Mouse (Mus musculus): ENCODE results near the gene Tob2. TPM values are rescaled to one million over a fixed set of nuclear protein-coding genes. Genes with fewer than 3 reads are reported as not detected.

Tob2 gene
- polyA plus RNA-seq, 1 experiment from 2014 or later = 9.9 TPM

- Histone ChIP-seq H3K9ac (ENCODE audit: low read depth, low read length) (peak within 1 kb of the TSS; percentile 96), H3K4me2 (peak within 1 kb of the TSS; percentile 92), H3K4me3 (ENCODE audit: low read depth, low read length) (peak within 1 kb of the TSS; percentile 97), H3K36me3 (ENCODE audit: control insufficient read depth, insufficient read depth, low read length) (peaks cover 22% of the 10 kb centered on the region), H3K27ac (ENCODE audit: low read depth, low read length) (peak within 1 kb of the TSS; percentile 97), H3K27me3 (ENCODE audit: control insufficient read depth, insufficient read depth, low read length) (no peaks in the 10 kb centered on the region), H3K4me1 (ENCODE audit: control insufficient read depth, insufficient read depth, low read length) (0 out of 2 replicates have a peak, but pooled peaks cover 7% of the 10 kb centered on the region), H3K9me3 (replicated peaks; ENCODE audit: control insufficient read depth, low read length) (no peaks in the 10 kb centered on the region)
- ATAC-seq (replicated peaks; ENCODE audit: insufficient number of reproducible peaks, low FRiP score, low TSS enrichment) = peak; percentile 88
- under 1% methylated on average over 30 of the region's 30 CpGs for WGBS (ENCODE audit: insufficient replicate concordance)
Measured at GRCm38 (mm10) chr15:81871604-81872261, 13.1 kb upstream of the Tob2 start, which contains the start of gene Phf5a. TSS of gene Phf5a (minus strand) at chr15:81871911.

DNA sequence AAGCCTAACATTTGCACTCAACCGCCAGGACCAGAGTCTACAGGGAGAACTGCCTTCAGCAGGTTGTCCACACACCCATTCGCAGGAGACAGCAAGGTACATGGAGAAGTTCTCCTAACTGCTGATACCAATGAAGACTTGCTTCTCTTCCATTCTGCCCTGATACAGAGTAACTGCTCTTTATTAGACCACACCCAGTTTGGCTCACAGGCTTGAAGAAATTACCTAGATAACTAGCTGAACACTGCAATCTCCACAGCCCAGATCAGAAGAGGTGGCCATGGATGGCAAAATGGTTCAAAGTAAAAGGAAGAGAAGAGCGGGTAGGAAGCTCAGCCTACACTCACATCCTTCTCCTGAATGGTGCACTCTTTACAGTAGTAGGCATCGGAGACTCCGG is 11.4 kb upstream of the Tob2 start:
- ATAC-seq (replicated peaks; ENCODE audit: insufficient number of reproducible peaks, low FRiP score, low TSS enrichment) = no peak
- Histone ChIP-seq H3K4me2 (no peak overlapping the region), H3K36me3 (ENCODE audit: control insufficient read depth, insufficient read depth, low read length) (peaks cover 25% of the 10 kb centered on the region)

GRCm38 (mm10) chr15:81864238-81864637 is 5.6 kb upstream of the Tob2 start:
- 89% methylated on average over 7 of the region's 7 CpGs for WGBS (ENCODE audit: insufficient replicate concordance)
- Histone ChIP-seq H3K4me2 (no peak overlapping the region), H3K27ac (ENCODE audit: low read depth, low read length) (no peak overlapping the region), H3K4me3 (ENCODE audit: low read depth, low read length) (no peak overlapping the region), H3K9me3 (replicated peaks; ENCODE audit: control insufficient read depth, low read length) (no peaks in the 10 kb centered on the region), H3K4me1 (ENCODE audit: control insufficient read depth, insufficient read depth, low read length) (peaks cover 4% of the 10 kb centered on the region; the same call in 1 of the 2 replicates), H3K36me3 (ENCODE audit: control insufficient read depth, insufficient read depth, low read length) (peaks cover 20% of the 10 kb centered on the region), H3K27me3 (ENCODE audit: control insufficient read depth, insufficient read depth, low read length) (no peaks in the 10 kb centered on the region), H3K9ac (ENCODE audit: low read depth, low read length) (no peak overlapping the region)
- ATAC-seq (replicated peaks; ENCODE audit: insufficient number of reproducible peaks, low FRiP score, low TSS enrichment) = no peak

More for the DNA sequence above, 11.4 kb upstream of the Tob2 start:
- H3K4me3 ChIP-seq (ENCODE audit: low read depth, low read length) = no peak overlapping the region
- H3K27me3 ChIP-seq (ENCODE audit: control insufficient read depth, insufficient read depth, low read length) = no peaks in the 10 kb centered on the region
- H3K27ac ChIP-seq (ENCODE audit: low read depth, low read length) = no peak overlapping the region
- 0 out of 2 replicates have a peak, but pooled peaks cover 7% of the 10 kb centered on the region for H3K4me1 ChIP-seq (ENCODE audit: control insufficient read depth, insufficient read depth, low read length)
- no peaks in the 10 kb centered on the region for H3K9me3 ChIP-seq (replicated peaks; ENCODE audit: control insufficient read depth, low read length)
- no peak overlapping the region for H3K9ac ChIP-seq (ENCODE audit: low read depth, low read length)
- 95% methylated on average over 5 of the region's 5 CpGs for WGBS (ENCODE audit: insufficient replicate concordance)

DNA sequence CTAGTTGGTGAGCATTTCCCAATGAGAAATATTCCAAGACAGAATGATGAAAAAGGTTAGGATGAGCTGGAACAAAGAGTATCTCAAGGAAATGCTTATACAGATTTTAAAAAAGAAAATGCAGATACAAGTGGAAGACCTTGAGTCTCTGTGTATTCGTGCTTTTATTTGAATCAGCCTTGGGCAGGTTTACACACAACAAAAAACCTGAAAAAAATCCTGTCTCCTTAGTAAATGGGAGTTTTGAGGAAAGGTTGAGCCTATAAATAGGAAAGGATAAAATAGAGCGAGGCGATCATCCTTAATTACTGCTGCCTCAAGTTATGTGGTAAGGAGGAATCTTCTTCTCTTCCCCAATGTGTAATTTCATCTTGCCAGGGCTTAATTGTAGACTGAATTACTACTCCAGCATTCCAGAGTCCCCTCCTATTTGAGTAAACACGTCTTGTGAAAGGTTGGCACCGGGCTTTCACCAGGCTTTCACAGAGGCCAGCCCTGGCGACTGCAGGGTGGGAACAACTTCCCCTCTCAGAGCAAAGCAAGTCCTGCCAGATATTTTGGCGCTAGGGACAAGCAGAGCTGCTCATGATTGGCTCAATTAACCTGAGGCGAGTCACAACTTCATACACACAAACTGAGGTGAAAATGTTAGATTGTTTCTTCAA is 2.0 kb upstream of the Tob2 start:
- ATAC-seq (replicated peaks; ENCODE audit: insufficient number of reproducible peaks, low FRiP score, low TSS enrichment) = no peak
- Histone ChIP-seq H3K4me1 (ENCODE audit: control insufficient read depth, insufficient read depth, low read length) (peaks cover 4% of the 10 kb centered on the region; the same call in 1 of the 2 replicates), H3K36me3 (ENCODE audit: control insufficient read depth, insufficient read depth, low read length) (peaks cover 3% of the 10 kb centered on the region; the same call in 1 of the 2 replicates), H3K4me2 (peak overlapping the region; percentile 52), H3K9me3 (replicated peaks; ENCODE audit: control insufficient read depth, low read length) (no peaks in the 10 kb centered on the region), H3K27ac (ENCODE audit: low read depth, low read length) (peak overlapping the region; percentile 32; the same call in 1 of the 2 replicates), H3K4me3 (ENCODE audit: low read depth, low read length) (peak overlapping the region; percentile 87; the same call in 1 of the 2 replicates), H3K9ac (ENCODE audit: low read depth, low read length) (no peak overlapping the region), H3K27me3 (ENCODE audit: control insufficient read depth, insufficient read depth, low read length) (no peaks in the 10 kb centered on the region)
- 44% methylated on average over 8 of the region's 8 CpGs for WGBS (ENCODE audit: insufficient replicate concordance)

GRCm38 (mm10) chr15:81859330-81860255 is 997 bp upstream of the Tob2 start:
- ATAC-seq (replicated peaks; ENCODE audit: insufficient number of reproducible peaks, low FRiP score, low TSS enrichment) = peak; percentile 68
- peak overlapping the region; percentile 93 for H3K27ac ChIP-seq (ENCODE audit: low read depth, low read length)
- peak overlapping the region; percentile 87 for H3K4me3 ChIP-seq (ENCODE audit: low read depth, low read length)
- peak overlapping the region; percentile 88 for H3K9ac ChIP-seq (ENCODE audit: low read depth, low read length)
- H3K9me3 ChIP-seq (replicated peaks; ENCODE audit: control insufficient read depth, low read length) = no peaks in the 10 kb centered on the region
- no peaks in the 10 kb centered on the region for H3K27me3 ChIP-seq (ENCODE audit: control insufficient read depth, insufficient read depth, low read length)
- H3K4me1 ChIP-seq (ENCODE audit: control insufficient read depth, insufficient read depth, low read length) = peaks cover 4% of the 10 kb centered on the region; the same call in 1 of the 2 replicates
- WGBS (ENCODE audit: insufficient replicate concordance) = under 1% methylated on average over 39 of the region's 39 CpGs
- H3K36me3 ChIP-seq (ENCODE audit: control insufficient read depth, insufficient read depth, low read length) = no peaks in the 10 kb centered on the region
- peak overlapping the region; percentile 83 for H3K4me2 ChIP-seq

GRCm38 (mm10) chr15:81858138-81858516 is 469 bp downstream of the Tob2 start:
- no peaks in the 10 kb centered on the region for H3K9me3 ChIP-seq (replicated peaks; ENCODE audit: control insufficient read depth, low read length)
- H3K4me1 ChIP-seq (ENCODE audit: control insufficient read depth, insufficient read depth, low read length) = peaks cover 4% of the 10 kb centered on the region; the same call in 1 of the 2 replicates
- H3K4me3 ChIP-seq (ENCODE audit: low read depth, low read length) = peak overlapping the region; percentile 87
- H3K27me3 ChIP-seq (ENCODE audit: control insufficient read depth, insufficient read depth, low read length) = no peaks in the 10 kb centered on the region
- H3K27ac ChIP-seq (ENCODE audit: low read depth, low read length) = peak overlapping the region; percentile 93
- H3K4me2 ChIP-seq = peak overlapping the region; percentile 83
- no peaks in the 10 kb centered on the region for H3K36me3 ChIP-seq (ENCODE audit: control insufficient read depth, insufficient read depth, low read length)
- WGBS (ENCODE audit: insufficient replicate concordance) = under 1% methylated on average over 23 of the region's 23 CpGs
- peak overlapping the region; percentile 88 for H3K9ac ChIP-seq (ENCODE audit: low read depth, low read length)
- ATAC-seq (replicated peaks; ENCODE audit: insufficient number of reproducible peaks, low FRiP score, low TSS enrichment) = peak; percentile 39

- peak overlapping the region; percentile 93 for H3K27ac ChIP-seq (ENCODE audit: low read depth, low read length)
- ATAC-seq (replicated peaks; ENCODE audit: insufficient number of reproducible peaks, low FRiP score, low TSS enrichment) = peak; percentile 36; the same call in 1 of the 2 replicates
- no peaks in the 10 kb centered on the region for H3K36me3 ChIP-seq (ENCODE audit: control insufficient read depth, insufficient read depth, low read length)
- peak overlapping the region; percentile 87 for H3K4me3 ChIP-seq (ENCODE audit: low read depth, low read length)
- H3K4me1 ChIP-seq (ENCODE audit: control insufficient read depth, insufficient read depth, low read length) = peaks cover 6% of the 10 kb centered on the region
- peak overlapping the region; percentile 83 for H3K4me2 ChIP-seq
- no peaks in the 10 kb centered on the region for H3K27me3 ChIP-seq (ENCODE audit: control insufficient read depth, insufficient read depth, low read length)
- peak overlapping the region; percentile 88 for H3K9ac ChIP-seq (ENCODE audit: low read depth, low read length)
- WGBS (ENCODE audit: insufficient replicate concordance) = 0% methylated on average over 33 of the region's 33 CpGs
- H3K9me3 ChIP-seq (replicated peaks; ENCODE audit: control insufficient read depth, low read length) = no peaks in the 10 kb centered on the region
Measured at GRCm38 (mm10) chr15:81857724-81858116, 876 bp downstream of the Tob2 start.
